Mouse (Mus musculus) v-Abl transformed pro-B cells (cell line): ENCODE data around the gene Jund.

Experiments
- in situ Hi-C, 2 experiments: fragments of 400-800 bp; cut with MboI; formaldehyde crosslinking; loops; one replicate each; pipeline ENCODE4 v1.15.1; 2025; ENCODE audit not compliant: unreplicated experiment in 2 of 2

Gene Jund

GRCm38 (mm10) chr8:70747211-70747890, 48.6 kb downstream of the Jund start:
- in situ Hi-C loops = no loop called here

DNA sequence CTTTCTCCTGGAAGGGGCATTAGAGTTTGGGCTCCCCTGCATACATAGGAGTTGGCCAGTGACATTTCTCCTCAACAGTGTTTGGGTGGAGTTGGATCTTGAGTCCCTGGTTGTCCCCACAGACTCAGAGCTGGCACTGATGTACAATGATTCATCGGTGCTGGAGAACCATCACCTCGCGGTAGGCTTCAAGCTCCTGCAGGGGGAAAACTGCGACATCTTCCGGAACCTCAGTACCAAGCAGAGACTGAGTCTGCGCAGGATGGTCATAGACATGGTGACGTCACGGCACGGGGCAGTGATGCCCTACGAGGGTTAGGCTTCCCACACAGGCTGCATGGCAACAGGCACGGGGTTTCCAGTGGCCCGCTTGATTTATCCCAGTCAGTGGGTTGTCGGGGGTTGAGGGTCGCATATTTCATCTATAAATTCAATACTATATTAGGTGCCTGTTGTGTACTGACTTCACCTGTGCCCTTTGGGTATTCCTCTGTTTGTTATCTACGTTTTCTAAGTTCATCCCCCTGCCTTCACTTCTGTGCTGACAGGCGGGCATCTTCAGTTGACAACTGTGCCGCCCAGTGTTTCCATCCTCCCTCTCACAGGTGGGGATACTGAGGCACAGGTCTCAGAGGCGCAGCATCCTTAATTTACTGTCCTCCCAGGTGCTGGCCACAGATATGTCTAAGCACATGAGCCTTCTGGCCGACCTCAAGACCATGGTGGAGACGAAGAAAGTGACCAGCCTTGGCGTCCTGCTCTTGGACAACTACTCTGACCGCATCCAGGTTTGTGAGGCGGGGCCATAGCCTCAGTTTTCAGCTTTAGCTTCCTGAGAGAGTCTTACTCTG, 49.7 kb downstream of the Jund start:
- in situ Hi-C loops = no loop called here

DNA sequence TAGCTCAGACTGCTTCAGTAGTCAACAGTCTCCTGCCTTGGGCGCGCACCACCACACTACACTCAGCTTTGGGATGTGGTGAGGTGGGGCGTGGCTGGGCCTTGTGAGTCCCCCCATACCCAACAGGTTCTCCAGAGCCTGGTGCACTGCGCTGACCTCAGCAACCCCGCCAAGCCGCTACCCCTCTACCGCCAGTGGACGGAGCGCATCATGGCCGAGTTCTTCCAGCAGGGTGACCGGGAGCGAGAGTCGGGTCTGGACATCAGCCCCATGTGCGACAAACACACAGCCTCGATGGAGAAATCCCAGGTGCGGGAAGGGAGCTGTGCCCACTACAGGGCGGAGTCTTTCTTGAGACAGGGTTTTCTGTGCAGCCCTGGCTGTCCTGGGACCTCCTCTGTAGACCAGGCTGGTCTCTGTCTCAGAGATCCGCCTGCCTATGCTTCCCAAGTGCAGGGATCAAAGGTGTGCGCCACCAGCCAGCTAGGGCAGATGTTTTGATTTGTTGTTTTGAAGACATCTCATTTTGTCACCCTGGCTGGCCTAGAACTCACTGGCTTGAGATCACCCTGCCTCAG, 50.4 kb downstream of the Jund start:
- in situ Hi-C loops = no loop called here
